Mouse (Mus musculus) limb, embryonic 12.5 days (tissue): ENCODE results near the gene Myocos. TPM values are rescaled to one million over a fixed set of nuclear protein-coding genes. Genes with fewer than 3 reads are reported as not detected.

Experiments used
- ATAC-seq: fragments of 200-750 bp; cut with Nextera tagmentation; 2 replicates; pipeline ENCODE4 v1.8.0; 2017; ENCODE audit warnings: low read depth, moderate TSS enrichment; ENCODE audit not compliant: insufficient number of reproducible peaks, insufficient read depth, low FRiP score, low TSS enrichment
- H3K27ac ChIP-seq: fragments of 300-500 bp; sonication (generic); 2 replicates; pipeline ENCODE4 v1.5.1; 2016; ENCODE audit warnings: mild to moderate bottlenecking, moderate library complexity
- H3K27me3 ChIP-seq: fragments of 300-500 bp; sonication (generic); 2 replicates; pipeline ENCODE4 v1.6.1; 2016; ENCODE audit warnings: mild to moderate bottlenecking, moderate library complexity
- H3K36me3 ChIP-seq: fragments of 300-500 bp; sonication (generic); 2 replicates; pipeline ENCODE4 v1.6.1; 2016; ENCODE audit warnings: mild to moderate bottlenecking, moderate library complexity
- H3K4me1 ChIP-seq: fragments of 300-500 bp; sonication (generic); replicated peaks from 2 replicates; pipeline ENCODE4 v1.6.1; 2016
- H3K4me2 ChIP-seq: fragments of 300-500 bp; sonication (generic); 2 replicates; pipeline ENCODE4 v1.6.1; 2016; ENCODE audit warnings: mild to moderate bottlenecking, moderate library complexity
- H3K4me3 ChIP-seq: fragments of 300-500 bp; sonication (generic); replicated peaks from 2 replicates; pipeline ENCODE4 v1.5.1; 2016; ENCODE audit warnings: mild to moderate bottlenecking
- H3K9ac ChIP-seq: fragments of 300-500 bp; sonication (generic); replicated peaks from 2 replicates; pipeline ENCODE4 v1.6.1; 2016; ENCODE audit warnings: mild to moderate bottlenecking, moderate library complexity
- H3K9me3 ChIP-seq: fragments of 300-500 bp; sonication (generic); 2 replicates; pipeline ENCODE4 v1.6.1; 2016; ENCODE audit warnings: mild to moderate bottlenecking, moderate library complexity
- WGBS: fragments of 180-500 bp; shearing (Covaris S2); methylation state at CpG from one replicate; pipeline ENCODE4 v1.1.7; 2016; 5-methylcytosine and 5-hydroxymethylcytosine counted together
- microRNA-seq: library from miRNA; unstranded; fragments of <30 nt; microRNA quantifications from one replicate; pipeline ENCODE4, GENCODE M21; 2017
- polyA plus RNA-seq: library from polyadenylated mRNA; unstranded; fragments of >200 nt; fragmentation: Nextera tagmentation; extraction: Ambion mirVana; gene quantifications from 2 replicates; pipeline ENCODE4 v1.2.1, GENCODE M21; 2016

The Myocos gene
- polyA plus RNA-seq, 1 experiment from 2014 or later, result not detected

DNA sequence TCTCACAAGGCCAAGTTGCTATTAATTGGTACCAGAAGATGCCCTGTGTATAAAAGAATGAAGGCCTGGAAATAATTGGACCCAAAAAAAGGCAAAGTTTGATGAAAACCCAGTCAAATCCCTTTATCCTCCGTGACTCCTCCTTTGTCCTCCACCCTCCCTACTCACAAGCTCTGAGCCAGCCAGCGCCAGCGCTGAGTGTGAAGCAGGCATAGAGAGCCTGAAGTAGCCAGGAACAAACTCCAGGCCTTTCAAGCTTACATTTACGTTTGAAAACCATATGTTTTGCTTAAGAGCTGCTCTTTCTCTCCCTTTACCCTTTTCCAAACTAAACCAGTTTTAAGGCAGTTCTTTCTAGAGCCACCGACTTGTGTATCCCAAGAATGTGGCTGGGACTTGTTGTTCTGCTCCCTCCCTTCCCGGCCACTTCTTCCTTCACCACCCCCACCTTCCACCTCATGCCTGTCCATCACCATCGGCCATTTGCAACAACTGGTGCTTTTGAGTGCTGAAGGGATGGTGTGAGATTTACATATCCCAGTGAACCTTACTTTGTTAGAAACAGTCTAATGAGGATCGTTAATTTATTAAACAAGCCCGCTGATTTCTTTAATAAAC lies 48.3 kb downstream of the Myocos start:
- 37% methylated on average over 9 of the region's 9 CpGs for WGBS
- no peak overlapping the region for H3K27ac ChIP-seq

DNA sequence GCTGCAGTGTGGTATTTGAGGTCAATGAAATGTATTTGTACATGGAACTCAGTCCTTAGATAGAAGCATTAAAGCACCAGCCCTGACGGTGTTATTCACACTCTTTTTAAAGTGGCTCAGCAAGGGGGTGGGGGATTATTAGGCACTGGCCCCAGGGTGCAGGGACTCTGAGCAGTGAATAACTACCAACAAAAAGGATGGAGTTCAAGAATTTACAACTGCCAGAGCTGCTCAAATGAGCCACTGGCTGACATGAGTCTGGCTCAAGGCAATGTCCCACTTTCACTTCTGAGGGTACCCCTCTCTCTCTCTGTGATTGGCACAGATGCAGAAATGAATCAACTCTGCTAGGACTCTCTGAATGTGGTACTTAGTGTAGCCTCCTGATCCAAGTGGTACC lies 49.9 kb downstream of the Myocos start:
- Histone ChIP-seq H3K4me2 (no peak overlapping the region), H3K36me3 (peaks cover 8% of the 10 kb centered on the region; the same call in 1 of the 2 replicates), H3K9me3 (no peaks in the 10 kb centered on the region), H3K4me3 (no peak overlapping the region), H3K27ac (no peak overlapping the region), H3K9ac (no peak overlapping the region), H3K27me3 (no peaks in the 10 kb centered on the region), H3K4me1 (peaks cover 6% of the 10 kb centered on the region; the same call in 1 of the 2 replicates)
- 10% methylated on average over 1 of the region's 1 CpGs for WGBS
- ATAC-seq, result no peak

More for the DNA sequence above, 48.3 kb downstream of the Myocos start:
- Histone ChIP-seq H3K9ac (no peak overlapping the region), H3K36me3 (peaks cover 2% of the 10 kb centered on the region; the same call in 1 of the 2 replicates), H3K27me3 (no peaks in the 10 kb centered on the region), H3K4me3 (no peak overlapping the region), H3K9me3 (no peaks in the 10 kb centered on the region), H3K4me1 (peaks cover 6% of the 10 kb centered on the region; the same call in 1 of the 2 replicates), H3K4me2 (no peak overlapping the region)
- ATAC-seq, result no peak

DNA sequence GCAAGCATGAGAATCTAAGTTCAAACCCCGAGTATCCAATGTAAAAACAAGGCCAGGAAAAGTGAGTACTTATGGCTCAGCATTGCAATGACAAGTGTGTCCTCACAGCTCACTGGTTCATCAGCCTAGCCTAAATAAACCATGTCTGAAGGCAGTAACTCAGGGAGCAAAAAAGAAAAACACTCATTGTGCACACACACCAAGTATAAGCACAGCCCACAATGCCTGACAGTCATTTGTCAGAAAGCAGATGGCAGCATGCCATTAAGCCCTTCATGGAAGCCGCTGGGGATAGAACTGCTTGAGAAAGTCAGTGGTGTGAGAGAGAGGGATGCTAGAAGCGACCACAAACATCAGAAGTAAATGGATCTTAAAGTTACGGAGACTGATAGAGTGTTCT lies 56.7 kb downstream of the Myocos start:
- no peak for ATAC-seq
- Histone ChIP-seq H3K9ac (no peak overlapping the region), H3K36me3 (peaks cover 47% of the 10 kb centered on the region), H3K9me3 (no peaks in the 10 kb centered on the region), H3K4me2 (no peak overlapping the region), H3K27me3 (no peaks in the 10 kb centered on the region), H3K4me3 (no peak overlapping the region), H3K27ac (no peak overlapping the region), H3K4me1 (no peaks in the 10 kb centered on the region)
- 83% methylated on average over 4 of the region's 4 CpGs for WGBS

DNA sequence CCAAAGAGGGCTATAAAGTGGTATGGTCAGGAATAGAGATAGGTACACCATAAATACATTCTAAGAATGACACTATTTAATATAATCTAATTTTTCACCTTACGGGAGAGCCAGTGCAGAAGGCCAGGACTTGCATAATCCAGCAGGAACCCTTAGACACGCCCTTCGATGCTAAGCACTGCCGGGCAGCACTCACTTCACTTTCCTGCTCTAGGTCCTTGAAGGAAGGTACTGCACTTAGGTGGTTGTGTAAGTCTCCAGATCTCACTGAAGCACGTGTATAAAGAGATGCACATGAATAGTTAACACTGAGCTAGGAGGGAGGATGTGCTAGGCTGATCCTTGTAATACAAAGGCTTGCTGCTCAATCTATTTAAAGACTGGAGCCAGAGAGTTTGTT lies 58.4 kb downstream of the Myocos start:
- no peak overlapping the region for H3K9ac ChIP-seq
- peaks cover 50% of the 10 kb centered on the region for H3K36me3 ChIP-seq
- H3K4me1 ChIP-seq, result no peaks in the 10 kb centered on the region
- WGBS, result 92% methylated on average over 5 of the region's 5 CpGs
- no peaks in the 10 kb centered on the region for H3K27me3 ChIP-seq
- H3K9me3 ChIP-seq, result no peaks in the 10 kb centered on the region
- no peak overlapping the region for H3K27ac ChIP-seq
- ATAC-seq, result no peak
- no peak overlapping the region for H3K4me3 ChIP-seq
- no peak overlapping the region for H3K4me2 ChIP-seq

DNA sequence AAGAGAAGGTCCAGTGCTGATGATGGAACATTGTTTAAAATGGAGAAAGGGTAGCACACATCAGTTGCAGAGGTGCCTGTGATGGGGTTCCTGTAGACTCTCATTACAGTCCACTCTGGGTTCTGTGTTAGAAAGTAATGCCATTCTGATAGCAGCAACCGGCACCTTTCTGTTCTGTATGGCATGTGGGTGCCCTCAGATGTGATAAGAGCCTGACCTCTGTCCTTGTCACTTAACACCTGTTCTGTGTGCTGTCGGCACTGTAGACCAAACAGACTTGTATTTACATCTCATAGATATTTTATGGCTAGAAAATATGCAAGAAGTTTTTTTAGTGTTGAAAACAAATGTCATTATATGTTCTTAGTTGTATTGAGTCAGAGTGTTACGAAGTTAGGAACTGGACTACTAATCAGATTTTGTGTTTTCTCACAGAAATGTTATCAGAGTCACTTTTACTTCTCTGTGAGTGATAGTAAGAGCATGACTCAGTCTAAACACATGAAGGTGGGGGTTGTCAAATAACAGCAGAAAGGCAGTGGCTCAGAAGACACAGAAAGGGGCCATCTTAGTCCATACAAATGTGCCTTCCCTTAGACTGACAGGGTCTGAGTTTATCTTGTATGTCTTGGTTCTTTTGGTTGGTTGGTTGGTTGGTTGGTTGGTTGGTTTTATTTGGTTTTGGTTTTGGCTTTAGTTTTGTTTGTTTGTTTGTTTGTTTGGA lies 60.5 kb downstream of the Myocos start:
- Histone ChIP-seq H3K9ac (no peak overlapping the region), H3K27ac (no peak overlapping the region), H3K36me3 (peaks cover 53% of the 10 kb centered on the region), H3K27me3 (no peaks in the 10 kb centered on the region), H3K4me1 (no peaks in the 10 kb centered on the region), H3K9me3 (no peaks in the 10 kb centered on the region), H3K4me2 (no peak overlapping the region), H3K4me3 (no peak overlapping the region)
- WGBS, result 69% methylated on average over 3 of the region's 3 CpGs
- no peak for ATAC-seq

Small RNAs within 50 kb of the gene (microRNA-seq; reads per million reads assigned to microRNA genes)
- gene Gm27616, result not detected

Other genes with a start within 250 kb of the Myocos start
- 18.7 and 21.4 TPM in 2 replicates for gene Dnm3, start 180.2 kb downstream of the Myocos start, polyA plus RNA-seq
- 32.6 and 32.8 TPM in 2 replicates for gene Mettl13, start 109.7 kb downstream of the Myocos start, polyA plus RNA-seq
- gene Vamp4, start 87.7 kb downstream of the Myocos start, polyA plus RNA-seq, result 71.8 and 77.6 TPM in 2 replicates
- gene Myoc, start 19.1 kb downstream of the Myocos start, polyA plus RNA-seq, result not detected in 2 replicates
- 164 and 171 TPM in 2 replicates for gene Prrc2c, start 82.3 kb upstream of the Myocos start, polyA plus RNA-seq
- 0.20 and 0.41 TPM in 2 replicates for gene Fmo4, start 155.8 kb upstream of the Myocos start, polyA plus RNA-seq
- 3.2 and 4.7 TPM in 2 replicates for gene Fmo1, start 208.4 kb upstream of the Myocos start, polyA plus RNA-seq
- 0.05 TPM in 1 of 2 replicates, not detected in the other for gene Fmo2, start 240.5 kb upstream of the Myocos start, polyA plus RNA-seq